Mouse (Mus musculus) lung, postnatal 10 days (tissue): ENCODE data around the gene Slc13a4.

Experiments
- DNase-seq: peaks from one replicate; pipeline ENCODE4 v3.0.0; 2021

The Slc13a4 gene

DNA sequence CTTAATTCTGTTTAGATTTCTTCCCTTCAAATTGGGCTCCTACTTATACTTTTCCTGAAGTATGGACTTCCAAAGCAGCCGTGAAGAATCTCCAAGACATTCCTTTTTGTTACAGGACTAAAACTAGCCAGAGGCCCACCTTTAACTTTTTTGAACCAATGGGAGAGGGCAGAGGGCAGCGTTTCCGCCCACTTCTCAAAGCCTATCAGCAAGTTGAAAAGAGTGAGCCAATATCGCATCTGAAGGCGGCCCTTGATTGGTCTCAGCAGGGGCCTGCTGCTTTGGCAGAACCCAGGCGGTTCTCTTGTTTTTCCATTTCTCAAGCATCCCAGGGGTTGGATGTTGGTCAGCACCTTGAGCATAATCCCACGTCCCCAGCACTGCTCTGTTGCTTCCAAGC lies at the start of gene Slc13a4:
Slc13a4 (minus strand) TSS at position 95 of the 400 bp plus-strand sequence.
- no peak for DNase-seq

DNA sequence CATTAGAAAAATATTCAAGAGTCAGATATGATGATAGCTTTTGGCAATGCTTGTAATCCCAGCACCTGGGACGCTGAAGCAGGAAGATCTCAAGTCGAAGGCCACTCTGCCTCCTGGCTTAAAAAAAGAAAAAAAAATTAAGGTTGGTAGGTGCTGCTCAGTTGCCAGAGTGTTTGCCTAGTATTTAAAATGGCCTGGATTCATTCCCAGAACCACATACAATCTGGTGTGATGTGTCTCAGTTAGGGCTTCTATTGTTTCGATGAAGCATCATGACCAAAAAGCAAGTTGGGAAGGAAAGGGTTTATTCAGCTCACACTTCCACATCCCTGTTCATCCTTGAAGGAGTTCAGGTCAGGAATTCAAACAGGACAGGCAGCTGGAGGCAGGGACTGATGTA lies 47.4 kb upstream of the Slc13a4 start:
- DNase-seq, result no peak

DNA sequence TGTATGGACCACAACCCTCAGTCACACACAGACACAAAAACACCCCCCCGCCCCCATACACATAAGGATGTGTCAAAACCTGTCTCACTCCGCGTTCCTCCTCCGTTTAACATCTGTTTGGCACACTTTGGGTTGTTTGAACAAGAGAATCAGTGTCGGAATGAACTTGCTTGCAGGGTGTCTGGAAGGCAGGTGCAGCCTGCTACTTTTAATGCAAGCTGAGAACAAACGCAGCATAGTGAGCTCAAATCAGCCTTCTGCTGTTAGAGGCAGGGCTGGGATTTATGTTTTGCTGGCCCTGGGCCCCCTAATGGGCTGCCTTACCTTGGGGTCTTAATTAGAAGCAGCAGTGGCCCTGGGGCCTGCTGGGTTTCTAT lies 46.7 kb upstream of the Slc13a4 start:
- no peak for DNase-seq

- peak; percentile 30 for DNase-seq
Measured at GRCm38 (mm10) chr6:35353846-35354621, 46.1 kb upstream of the Slc13a4 start.

DNA sequence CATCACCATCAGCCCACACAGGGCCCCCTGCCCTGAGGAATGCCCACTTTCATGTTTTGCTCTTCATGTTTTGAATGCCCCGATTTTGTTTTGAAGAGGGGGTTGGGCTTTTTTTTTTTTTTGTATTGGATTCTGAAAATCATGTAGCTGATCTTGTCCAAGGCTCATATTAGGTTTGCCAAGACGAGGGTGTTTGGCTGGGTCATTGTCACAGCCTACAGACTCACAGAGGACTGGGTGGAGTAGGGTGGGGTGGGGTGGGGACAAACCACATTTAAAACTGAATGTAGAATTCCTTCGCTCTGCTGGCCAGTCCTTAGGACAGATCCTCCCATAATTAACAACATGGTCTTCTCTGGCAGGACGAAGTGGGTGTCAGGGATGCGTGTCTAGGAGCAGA lies 45.5 kb upstream of the Slc13a4 start:
- DNase-seq, result no peak

DNA sequence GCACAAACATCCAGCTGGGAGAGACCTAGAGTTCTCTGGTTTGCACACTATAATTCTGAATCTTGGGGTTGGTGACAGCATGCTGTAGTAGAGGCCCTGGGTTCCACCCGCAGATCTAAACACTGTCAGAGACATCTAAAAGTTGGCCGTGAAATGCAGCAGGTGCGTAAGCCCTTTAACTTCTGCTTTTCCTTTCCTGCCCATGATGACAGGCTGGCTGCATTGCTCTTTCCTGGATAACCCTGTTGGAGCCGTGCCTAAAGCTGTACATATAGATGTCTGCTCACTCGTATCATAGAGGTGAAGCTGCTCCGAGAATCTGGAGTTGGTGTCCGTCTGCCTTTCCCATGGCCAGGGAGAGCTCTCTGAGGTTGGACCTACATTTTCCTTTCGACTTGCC lies 44.9 kb upstream of the Slc13a4 start:
- no peak for DNase-seq

GRCm38 (mm10) chr6:35351826-35352225 lies 43.9 kb upstream of the Slc13a4 start:
- no peak for DNase-seq

DNA sequence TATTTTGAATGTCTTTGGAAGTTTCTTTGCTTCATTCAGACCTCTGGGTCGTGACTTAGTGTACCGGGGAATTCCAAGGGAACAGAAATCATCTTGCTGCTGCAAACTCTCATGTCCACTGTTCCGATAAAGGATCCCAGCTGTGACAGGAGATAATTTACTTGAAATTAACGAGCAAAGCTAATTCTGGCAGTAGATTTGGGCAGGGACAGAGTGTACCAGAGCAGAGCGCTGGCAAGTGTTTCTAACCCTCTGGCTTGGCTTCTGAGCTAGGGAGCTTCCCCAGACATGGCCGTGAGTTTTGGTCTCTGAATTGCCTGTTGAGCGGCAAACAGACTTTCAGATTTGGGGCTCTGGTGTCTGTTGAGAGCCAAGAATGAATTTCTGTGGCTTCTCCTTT lies 41.9 kb upstream of the Slc13a4 start:
- peak; percentile 69 for DNase-seq

- DNase-seq, result no peak
Measured at GRCm38 (mm10) chr6:35338640-35339039, 30.7 kb upstream of the Slc13a4 start.

DNA sequence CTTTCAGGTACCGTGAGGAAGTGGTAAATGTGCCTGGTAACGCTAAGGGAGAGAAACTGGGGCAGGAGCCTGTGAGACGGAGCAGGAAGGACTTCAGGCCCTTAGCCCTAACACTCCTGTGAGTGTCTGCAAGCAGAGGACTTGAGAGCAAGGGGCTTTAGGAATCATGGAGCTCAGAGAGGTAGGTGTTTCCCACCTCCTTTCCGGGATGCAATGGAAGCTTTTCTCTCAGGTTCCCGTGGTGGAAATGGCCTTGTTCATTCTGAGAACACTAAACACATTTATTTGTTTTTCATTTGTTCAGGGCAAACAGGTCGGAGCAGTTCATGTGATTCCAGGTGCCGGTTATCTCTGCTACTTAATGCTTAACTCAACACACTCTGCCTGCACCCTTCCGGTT lies 29.9 kb upstream of the Slc13a4 start:
- no peak for DNase-seq

- no peak for DNase-seq
Measured at GRCm38 (mm10) chr6:35335452-35335851, 27.5 kb upstream of the Slc13a4 start.

DNA sequence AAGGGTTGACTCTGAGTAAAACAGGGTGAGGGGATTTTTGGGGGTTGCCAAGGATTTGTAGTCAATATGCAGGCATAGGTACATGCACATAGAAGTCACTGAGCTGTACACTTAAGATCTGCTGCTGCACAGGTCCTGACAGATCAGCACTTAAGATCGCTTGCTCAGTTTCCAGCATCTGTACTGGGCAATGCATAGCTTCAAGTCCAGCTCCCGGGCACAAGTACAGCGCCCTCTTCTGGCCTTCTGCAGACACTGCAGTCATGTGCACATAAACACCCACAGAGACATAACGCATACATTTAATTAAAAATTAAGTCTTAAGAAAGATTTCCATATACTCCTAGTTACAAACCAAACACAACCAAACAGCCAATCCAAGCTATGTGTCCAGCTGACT lies 26.3 kb upstream of the Slc13a4 start:
- DNase-seq, result no peak

DNA sequence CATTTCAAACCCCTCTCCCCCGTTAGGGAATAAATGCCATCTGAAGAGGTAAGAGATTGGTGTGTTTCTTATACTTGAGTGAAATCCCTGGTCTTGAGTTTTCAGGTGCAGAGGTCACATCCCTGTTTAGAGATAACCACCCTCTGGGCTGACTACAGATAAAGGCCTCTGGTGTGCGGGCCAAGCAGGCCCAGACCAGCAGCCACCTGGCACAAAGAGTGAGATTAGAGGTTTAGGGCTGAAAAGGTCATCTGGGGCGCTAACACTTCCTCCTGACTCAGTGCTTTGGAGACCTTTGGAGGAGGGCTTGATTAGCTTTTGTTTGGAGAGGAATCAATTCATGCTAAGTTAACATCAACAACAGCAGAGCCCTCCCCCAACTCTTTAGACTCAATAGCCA lies 25.7 kb upstream of the Slc13a4 start:
- DNase-seq, result no peak

DNA sequence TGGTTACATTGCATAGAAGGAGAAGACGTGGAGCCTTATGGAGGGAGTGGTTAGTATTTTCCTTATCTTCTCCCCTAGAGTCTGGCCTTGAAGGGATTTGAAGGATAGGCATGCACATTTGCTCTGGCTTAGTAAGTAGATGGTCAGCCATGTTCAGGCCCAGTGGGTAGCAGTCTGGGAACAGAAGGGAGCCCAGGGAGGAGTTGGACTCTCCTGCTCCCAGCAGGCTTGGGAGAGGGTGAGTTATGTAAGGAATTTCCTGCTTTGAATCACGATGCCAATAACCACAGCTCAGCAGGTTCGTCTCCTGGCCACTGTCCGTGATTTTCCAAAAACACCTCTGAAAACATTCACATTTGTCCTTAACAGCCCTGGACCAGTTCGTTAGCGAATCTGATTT lies 22.9 kb upstream of the Slc13a4 start:
- no peak for DNase-seq

DNA sequence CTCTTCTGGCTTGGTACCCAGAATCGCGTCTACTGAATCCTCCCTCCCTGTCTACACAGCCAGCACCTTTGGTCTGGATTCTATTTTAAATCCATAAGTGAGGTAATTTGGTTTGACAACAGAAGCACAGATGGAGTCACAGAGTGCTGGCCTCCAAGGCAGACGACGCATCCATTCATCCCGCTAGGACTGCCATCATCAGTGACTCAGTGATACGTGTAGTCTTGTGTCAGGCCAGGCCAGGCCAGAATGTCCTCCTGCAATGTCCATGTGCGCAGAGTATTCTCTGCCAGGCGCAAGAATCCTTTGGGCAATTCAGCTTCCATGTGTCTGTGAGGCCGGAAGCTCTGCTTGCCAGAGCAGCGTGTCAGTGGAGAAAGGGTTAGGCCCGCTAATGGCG lies 22.0 kb upstream of the Slc13a4 start:
- DNase-seq, result no peak

DNA sequence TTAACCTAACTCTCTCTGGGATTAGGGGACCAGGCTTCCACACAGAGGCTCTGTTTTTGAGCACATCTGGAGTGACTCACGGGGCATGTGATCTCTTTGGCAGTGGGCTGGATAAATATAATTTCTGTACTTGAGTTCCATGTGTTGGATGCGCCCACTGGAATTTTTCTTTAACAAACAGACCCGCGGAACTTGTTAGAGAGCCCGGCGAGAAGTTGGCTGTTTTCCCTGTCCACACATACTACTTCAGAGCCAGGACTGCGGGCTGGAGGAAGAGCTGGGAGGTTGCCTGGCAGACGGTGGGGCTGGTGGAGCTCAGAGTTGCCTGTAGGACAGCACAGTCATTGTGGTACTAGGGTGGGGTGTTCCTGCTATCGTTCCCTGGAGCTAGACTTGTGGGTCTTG lies 18.2 kb upstream of the Slc13a4 start, which contains the start of gene Fam180a:
Fam180a (minus strand) TSS at position 31 of the 405 bp plus-strand sequence.
- peak; percentile 82 for DNase-seq

GRCm38 (mm10) chr6:35324306-35324705 lies 16.4 kb upstream of the Slc13a4 start:
- no peak for DNase-seq

DNA sequence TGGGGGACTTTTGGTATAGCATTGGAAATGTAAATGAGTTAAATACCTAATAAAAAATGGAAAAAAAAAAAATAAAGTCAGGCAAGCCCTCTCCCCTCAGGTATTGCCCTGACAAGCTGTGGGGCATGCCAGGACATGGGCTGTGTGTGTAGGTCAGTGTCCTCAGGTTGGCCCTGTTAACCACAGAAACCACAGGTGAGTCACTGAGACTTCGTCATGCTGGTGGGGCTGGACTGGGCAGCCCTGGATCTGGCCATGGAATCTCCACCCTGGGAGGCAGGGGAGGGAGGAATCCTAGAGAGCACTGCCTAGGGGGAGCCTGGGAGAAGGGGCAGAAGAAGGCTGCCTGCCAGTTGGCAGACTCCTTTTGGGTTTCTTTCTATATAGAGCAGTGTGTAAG lies 15.1 kb upstream of the Slc13a4 start:
- no peak for DNase-seq

DNA sequence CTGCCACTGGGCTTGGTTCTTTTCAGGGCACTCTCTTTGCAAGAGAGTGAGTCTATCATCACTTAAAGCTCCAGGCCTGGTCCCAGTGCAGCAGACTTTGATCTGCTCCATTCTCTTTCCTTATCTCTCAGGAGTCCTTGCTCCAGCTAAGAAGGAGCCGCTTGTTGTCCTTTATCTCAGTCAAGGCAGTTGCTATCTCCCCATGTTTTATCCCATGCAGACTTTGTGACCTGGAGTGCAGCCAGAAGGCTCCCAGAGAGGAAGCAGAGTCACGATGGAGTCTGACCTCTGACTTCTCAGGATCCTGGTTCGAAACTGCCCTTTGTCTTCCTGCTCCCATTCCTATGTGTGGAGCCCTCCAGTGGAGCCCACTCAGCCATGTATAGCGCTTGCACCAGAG lies 13.2 kb upstream of the Slc13a4 start:
- no peak for DNase-seq

- DNase-seq, result no peak
Measured at GRCm38 (mm10) chr6:35319850-35320249, 11.9 kb upstream of the Slc13a4 start.

DNA sequence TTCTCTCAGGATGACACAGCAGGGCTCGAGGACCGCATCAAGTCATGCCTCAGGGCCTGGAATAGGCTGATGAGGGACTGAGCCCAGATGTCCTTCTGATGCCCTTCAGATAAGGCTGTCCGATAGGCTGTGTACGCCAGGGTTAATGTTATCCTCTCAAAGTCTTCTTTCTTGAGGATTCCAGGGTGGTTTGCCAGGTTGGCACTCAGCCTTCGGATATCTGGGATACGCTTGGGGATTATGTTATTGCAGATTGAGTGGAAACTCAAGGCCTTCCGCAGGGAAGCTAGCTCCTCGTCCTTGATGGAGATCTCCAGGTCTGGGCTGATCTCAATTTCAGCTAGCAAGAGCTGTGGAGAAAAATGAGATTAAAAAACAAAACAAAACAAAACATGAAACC lies 5.6 kb upstream of the Slc13a4 start:
- no peak for DNase-seq

DNA sequence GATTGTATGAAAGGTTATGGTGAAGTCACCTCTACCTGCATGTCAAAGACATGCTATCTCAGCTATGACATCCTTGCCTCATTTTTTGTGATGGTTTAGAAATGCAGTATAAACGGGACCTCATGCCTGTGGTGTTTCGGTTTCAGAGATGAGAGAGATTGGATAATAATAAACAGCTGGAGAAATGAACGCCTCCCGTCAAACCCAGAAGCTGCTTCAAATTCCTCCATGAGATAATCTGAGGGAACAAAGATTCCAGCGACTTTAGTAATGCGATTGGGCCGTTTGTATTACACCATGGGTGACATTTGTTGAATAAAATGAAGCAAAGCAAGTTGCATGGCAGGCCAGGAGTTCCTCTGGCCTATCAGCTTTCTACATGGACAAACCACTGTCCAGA lies 1.5 kb upstream of the Slc13a4 start:
- DNase-seq, result no peak

DNA sequence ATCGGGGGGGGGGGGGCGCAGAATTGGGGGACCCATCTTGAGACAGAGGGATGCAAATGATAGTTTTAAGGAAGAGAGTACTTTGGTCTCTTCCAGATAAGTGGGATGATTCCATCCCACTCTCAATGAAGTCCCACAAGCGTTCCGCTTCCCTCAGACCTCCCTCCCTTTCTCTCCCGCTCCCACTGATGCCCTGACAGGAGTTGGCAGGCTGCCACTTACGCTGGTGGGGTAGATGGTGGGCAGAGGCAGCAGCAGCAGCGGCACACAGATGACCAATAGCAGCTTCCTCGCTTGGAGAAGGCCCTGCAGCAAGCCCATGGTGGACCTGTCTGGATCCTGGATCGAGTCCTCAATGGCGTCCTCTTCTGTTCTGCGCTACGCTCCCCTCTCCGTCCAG lies 795 bp downstream of the Slc13a4 start:
- no peak for DNase-seq

- DNase-seq, result no peak
Measured at GRCm38 (mm10) chr6:35303355-35303900, 4.5 kb downstream of the Slc13a4 start.

DNA sequence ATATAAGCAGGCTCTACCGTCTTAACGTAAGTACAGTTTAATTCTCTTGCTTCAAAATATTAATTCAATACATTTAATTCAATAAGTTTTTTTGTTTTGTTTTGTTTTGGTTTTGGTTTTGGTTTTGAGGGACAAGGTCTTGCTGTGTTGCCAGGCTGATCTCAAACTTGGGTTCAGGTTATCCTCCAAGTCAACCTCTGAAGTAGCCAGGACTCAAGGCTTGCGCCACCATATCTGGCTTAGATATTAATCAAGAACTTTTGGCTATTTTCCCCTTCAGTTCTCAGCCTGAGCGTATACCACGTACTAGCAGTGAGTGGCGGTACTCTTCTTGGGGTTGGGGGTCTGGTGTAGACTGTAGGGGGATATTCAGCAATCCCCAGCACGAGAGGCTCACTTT lies 5.3 kb downstream of the Slc13a4 start:
- no peak for DNase-seq
